Mouse (Mus musculus) lung, postnatal 4 days (tissue): Measurements from ENCODE around the gene Ptch2.
A peak's percentile ranks its signal among the peaks of the same experiment; 100 is the strongest.

Source experiments
- DNase-seq, 2 experiments: peaks; one replicate each; pipeline ENCODE4 v3.0.0; 2021

The Ptch2 gene

GRCm38 (mm10) chr4:117095551-117096452 lies at the start of gene Ptch2:
TSS of gene Ptch2 (plus strand) at chr4:117096075.
- DNase-seq: peak; percentile 87 to 91

- DNase-seq: no peak
These were observed 47.0 kb upstream of the Ptch2 start for GRCm38 (mm10) chr4:117048836-117049235.

GRCm38 (mm10) chr4:117049485-117049884 lies 46.4 kb upstream of the Ptch2 start:
- DNase-seq: no peak

GRCm38 (mm10) chr4:117052626-117053025 lies 43.2 kb upstream of the Ptch2 start:
- no peak for DNase-seq

- no peak for DNase-seq
These were observed 41.9 kb upstream of the Ptch2 start for GRCm38 (mm10) chr4:117053956-117054355.

DNA sequence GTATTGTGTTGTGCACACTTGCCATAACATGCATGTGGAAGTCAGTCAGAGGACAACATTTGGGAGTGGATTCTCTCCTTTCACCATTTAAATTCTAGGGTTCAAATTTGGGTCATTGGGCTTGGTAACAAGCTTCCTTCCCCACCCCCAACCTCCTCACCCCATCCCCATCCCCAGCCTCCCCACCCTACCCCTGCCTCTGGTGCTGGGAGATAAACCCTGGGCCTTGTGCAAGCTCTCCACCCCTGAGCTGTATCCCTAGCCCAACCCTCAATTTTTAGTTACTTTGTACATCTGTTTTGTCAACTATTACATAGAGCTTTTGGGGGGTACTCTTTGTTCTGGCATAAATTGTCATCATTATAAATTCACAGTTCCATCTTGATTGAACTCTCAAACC lies 39.8 kb upstream of the Ptch2 start:
- DNase-seq: no peak

DNA sequence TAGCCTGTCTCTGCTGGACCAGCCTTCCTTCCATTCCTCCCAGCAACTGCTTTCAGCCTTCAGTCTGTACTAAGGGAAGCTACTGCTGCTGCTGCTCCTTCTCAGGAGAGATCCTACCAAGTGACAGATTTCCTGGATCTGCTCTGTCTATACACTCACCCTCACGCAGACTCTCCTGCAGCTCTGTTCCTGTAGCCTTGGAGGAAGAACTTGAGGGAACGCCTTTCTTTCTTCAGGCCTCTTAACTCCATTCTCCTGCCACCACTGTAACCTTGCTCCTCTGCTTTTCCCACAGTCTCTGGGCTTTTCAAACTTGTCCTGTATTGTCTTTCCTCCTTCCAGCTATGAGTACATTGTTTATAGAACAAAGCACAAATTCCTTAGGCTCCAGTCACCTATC lies 39.4 kb upstream of the Ptch2 start:
- no peak for DNase-seq

- DNase-seq: no peak
These were observed 37.4 kb upstream of the Ptch2 start for GRCm38 (mm10) chr4:117058512-117058911.

GRCm38 (mm10) chr4:117062700-117063390 lies 33.0 kb upstream of the Ptch2 start:
- no peak for DNase-seq

GRCm38 (mm10) chr4:117068035-117068434 lies 27.8 kb upstream of the Ptch2 start:
- no peak for DNase-seq

GRCm38 (mm10) chr4:117069647-117070046 lies 26.2 kb upstream of the Ptch2 start:
- no peak for DNase-seq

DNA sequence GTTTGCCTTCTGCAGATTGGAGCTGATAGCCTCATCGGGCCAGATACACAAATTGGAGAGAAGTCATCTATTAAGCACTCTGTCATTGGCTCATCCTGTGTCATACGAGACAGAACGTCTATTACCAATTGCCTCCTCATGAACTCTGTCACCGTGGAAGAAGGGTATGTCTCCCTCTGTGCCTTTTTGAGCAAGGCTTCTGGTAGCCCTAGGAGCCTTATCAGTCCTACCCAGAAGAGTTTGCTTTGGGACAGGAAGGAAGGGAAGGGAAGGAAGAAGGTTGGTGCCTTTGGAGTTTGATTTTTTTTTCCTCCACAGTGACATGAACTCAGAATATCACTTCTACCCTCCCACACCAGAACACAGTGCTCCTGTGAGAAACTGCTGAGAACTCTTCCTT lies 25.3 kb upstream of the Ptch2 start:
- no peak for DNase-seq

DNA sequence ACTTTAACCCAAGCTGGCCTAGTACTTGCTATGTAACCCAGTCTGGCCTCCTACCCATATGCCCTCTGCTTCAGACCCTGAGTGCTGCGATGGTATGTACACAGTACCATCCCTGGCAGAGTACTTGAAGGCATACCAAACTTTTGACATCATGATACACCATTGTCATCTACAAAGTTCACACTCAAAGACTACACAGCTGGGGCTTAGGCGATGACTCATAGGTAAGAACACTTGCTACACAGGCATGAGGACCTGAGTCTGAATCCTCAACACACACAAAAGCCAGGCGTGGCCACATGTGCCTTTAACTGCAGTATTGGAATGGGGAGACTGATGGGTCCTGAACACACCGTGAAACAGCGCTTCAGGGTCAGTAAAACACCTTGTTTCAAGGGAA lies 24.7 kb upstream of the Ptch2 start:
- DNase-seq: no peak

GRCm38 (mm10) chr4:117087948-117088640 lies 7.8 kb upstream of the Ptch2 start:
- no peak for DNase-seq

DNA sequence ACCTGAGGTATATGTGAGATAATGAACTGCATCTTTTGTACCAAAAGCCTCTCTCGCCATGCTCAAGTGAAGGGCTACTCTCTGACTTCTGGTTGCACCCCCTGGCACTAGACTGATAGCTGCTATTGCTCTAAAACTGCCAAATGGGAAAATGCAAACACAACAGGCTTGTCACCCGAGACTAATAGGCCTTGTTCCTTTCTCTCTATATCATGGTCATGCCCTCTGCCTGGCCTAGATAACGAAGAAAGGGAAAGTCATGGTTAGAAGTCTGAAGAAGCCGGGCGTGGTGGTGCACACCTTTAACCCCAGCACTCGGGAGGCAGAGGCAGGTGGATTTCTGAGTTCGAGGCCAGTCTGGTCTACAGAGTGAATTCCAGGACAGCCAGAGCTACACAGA lies 5.3 kb upstream of the Ptch2 start:
- DNase-seq: no peak

- DNase-seq: no peak
These were observed 1.1 kb upstream of the Ptch2 start for GRCm38 (mm10) chr4:117094626-117095361.

GRCm38 (mm10) chr4:117096666-117097065 lies 791 bp downstream of the Ptch2 start:
- DNase-seq: no peak

DNA sequence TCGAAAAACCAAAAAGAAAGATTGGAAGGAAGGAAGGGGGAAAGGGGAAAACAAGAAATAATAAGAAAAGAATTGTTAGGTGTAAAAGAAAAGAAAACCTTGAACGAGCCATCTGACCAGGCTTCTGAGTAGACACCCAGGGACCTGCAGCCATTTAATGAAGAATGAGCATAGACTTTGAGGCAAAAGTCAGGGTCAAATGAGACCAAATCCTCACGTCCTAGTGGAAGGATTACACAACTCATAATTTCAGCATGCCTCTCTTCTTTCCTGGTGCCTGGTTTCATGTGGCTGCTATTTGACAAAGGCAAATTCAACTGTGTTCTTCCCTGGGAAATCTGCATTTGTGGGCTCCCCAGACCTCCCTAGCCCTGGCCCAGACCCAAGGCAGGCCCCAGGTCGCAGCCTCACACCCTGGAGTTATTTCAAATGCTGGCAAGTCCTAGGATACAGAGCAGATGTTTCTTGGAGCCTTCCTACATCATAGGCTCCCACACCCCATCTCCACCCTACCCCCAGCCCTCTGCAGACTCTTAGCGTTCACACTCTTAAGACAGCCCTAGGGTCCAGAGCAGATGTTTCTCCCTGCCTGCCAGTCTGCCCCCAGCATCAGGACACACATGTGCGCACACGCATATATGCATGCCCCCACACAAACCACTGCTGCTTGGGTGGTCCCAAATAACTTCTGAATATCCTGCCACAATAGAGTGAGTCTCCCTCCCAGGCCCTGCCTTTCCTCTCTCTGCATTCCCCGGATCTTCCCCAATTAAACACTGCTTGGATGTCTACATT lies 2.3 kb downstream of the Ptch2 start:
- peak in 1 of 2 experiments; percentile 61 for DNase-seq

DNA sequence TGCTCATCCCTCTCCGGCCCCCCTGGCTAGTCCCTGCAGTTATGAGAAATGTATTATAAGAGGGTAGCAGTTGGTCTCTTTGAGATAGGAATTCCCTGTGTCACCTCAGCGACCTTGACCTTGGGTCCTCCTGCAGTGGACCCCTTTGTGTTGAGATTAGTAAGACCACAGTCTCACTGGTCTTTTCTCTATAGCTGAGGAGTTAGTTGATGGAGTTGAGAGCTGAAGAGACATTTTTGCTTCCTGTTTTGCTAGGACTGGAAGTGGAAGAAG lies 2.8 kb downstream of the Ptch2 start:
- DNase-seq: no peak

DNA sequence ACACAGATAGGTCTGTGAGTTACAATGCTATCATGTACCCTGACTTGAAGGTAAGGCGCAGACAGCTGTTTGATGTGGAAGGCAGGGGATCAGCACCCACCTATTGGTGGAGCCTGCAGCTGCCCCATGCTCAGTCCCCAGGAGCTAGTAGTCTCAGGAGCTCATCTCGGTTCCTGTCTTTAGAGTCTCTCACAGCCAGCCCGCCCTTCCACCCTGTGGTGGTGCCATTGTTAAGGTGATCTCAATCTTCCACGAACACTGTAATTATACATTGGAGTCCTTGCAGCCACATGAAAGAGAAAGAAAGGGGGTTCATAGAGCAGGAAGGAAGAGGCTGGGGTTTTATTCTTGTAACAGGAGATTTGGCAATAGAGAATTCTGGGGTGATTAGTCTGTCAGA lies 4.2 kb downstream of the Ptch2 start:
- DNase-seq: no peak

GRCm38 (mm10) chr4:117101218-117101617 lies 5.3 kb downstream of the Ptch2 start:
- peak; percentile 69 to 75 for DNase-seq

DNA sequence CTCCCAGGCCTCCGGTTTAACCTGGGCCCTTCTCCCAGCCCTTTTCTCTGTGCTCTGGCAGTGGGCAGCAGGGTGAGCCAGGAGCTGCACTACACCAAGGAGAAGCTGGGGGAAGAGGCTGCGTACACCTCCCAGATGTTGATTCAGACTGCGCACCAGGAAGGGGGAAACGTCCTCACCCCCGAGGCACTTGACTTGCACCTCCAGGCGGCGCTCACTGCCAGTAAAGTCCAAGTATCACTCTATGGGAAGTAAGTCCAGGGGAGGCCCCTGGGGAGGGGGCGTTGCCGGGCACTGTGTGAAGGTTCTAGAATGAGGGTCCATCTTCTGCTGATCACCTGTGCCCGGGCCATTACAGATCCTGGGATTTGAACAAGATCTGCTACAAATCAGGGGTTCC lies 8.8 kb downstream of the Ptch2 start:
- DNase-seq: no peak
